Mouse (Mus musculus) hindbrain, embryonic 11.5 days (tissue): ENCODE data around the gene Ppa2. TPM values are rescaled to one million over a fixed set of nuclear protein-coding genes. Genes with fewer than 3 reads are reported as not detected.

ENCODE experiments used
- ATAC-seq: fragments of 200-750 bp; cut with Nextera tagmentation; 2 replicates; pipeline ENCODE4 v1.8.0; 2017; ENCODE audit warnings: mild to moderate bottlenecking, moderate TSS enrichment, moderate library complexity; ENCODE audit not compliant: low FRiP score
- DNase-seq: peaks from one replicate; pipeline ENCODE4 v3.0.0-alpha.2; 2015; ENCODE audit warnings: low spot score
- H3K27ac ChIP-seq: fragments of 300-500 bp; sonication (generic); 2 replicates; pipeline ENCODE4 v1.5.1; 2014; ENCODE audit warnings: mild to moderate bottlenecking, low read depth, low read length
- H3K27me3 ChIP-seq: fragments of 300-500 bp; sonication (generic); 2 replicates; pipeline ENCODE4 v1.6.1; 2014; ENCODE audit warnings: mild to moderate bottlenecking, low read length, moderate library complexity, mixed read lengths; ENCODE audit not compliant: control insufficient read depth, insufficient read depth
- H3K36me3 ChIP-seq: fragments of 300-500 bp; sonication (generic); 2 replicates; pipeline ENCODE4 v1.6.1; 2014; ENCODE audit warnings: mild to moderate bottlenecking, low read length, moderate library complexity, mixed read lengths; ENCODE audit not compliant: control insufficient read depth, insufficient read depth
- H3K4me1 ChIP-seq: fragments of 300-500 bp; sonication (generic); replicated peaks from 2 replicates; pipeline ENCODE4 v1.6.1; 2014; ENCODE audit warnings: low read length, mixed read lengths; ENCODE audit not compliant: control insufficient read depth, insufficient read depth
- H3K4me2 ChIP-seq: fragments of 300-500 bp; sonication (generic); replicated peaks from 2 replicates; pipeline ENCODE4 v1.6.1; 2014; ENCODE audit warnings: mild to moderate bottlenecking, low read depth, low read length
- H3K4me3 ChIP-seq: fragments of 300-500 bp; sonication (generic); 2 replicates; pipeline ENCODE4 v1.5.1; 2014; ENCODE audit warnings: low read depth, low read length
- H3K9ac ChIP-seq: fragments of 300-500 bp; sonication (generic); 2 replicates; pipeline ENCODE4 v1.6.1; 2014; ENCODE audit warnings: low read depth, low read length
- H3K9me3 ChIP-seq: fragments of 300-500 bp; sonication (generic); 2 replicates; pipeline ENCODE4 v1.6.1; 2016; ENCODE audit warnings: low read length; ENCODE audit not compliant: control insufficient read depth
- polyA plus RNA-seq: library from polyadenylated mRNA; unstranded; fragments of >200 nt; fragmentation: Nextera tagmentation; extraction: Ambion mirVana; gene quantifications from 2 replicates; pipeline ENCODE4 v1.2.1, GENCODE M21; 2014

Ppa2 gene
- polyA plus RNA-seq, 1 experiment from 2014 or later, result 84.9 TPM

GRCm38 (mm10) chr3:133423073-133423472, 113.2 kb downstream of the Ppa2 start:
- no peak overlapping the region for H3K9ac ChIP-seq
- DNase-seq, result no peak
- no peaks in the 10 kb centered on the region for H3K27me3 ChIP-seq
- H3K9me3 ChIP-seq, result no peaks in the 10 kb centered on the region
- H3K4me1 ChIP-seq, result no peaks in the 10 kb centered on the region
- H3K36me3 ChIP-seq, result no peaks in the 10 kb centered on the region
- ATAC-seq, result no peak
- H3K4me3 ChIP-seq, result no peak overlapping the region
- no peak overlapping the region for H3K27ac ChIP-seq
- H3K4me2 ChIP-seq, result no peak overlapping the region

Other genes starting within 250 kb of the Ppa2 start
- gene Ints12, start 218.3 kb upstream of the Ppa2 start, polyA plus RNA-seq, result 23.3 and 28.9 TPM in 2 replicates
- 9.2 and 12.7 TPM in 2 replicates for gene Gstcd, start 218.1 kb upstream of the Ppa2 start, polyA plus RNA-seq
- gene Arhgef38, start 75.2 kb upstream of the Ppa2 start, polyA plus RNA-seq, result 0.23 and 0.61 TPM in 2 replicates
- gene Tet2, start 235.0 kb downstream of the Ppa2 start, polyA plus RNA-seq, result 20.1 and 34.2 TPM in 2 replicates